Mouse (Mus musculus): Measurements from ENCODE around the gene Pak1.

The Pak1 gene

GRCm38 (mm10) chr7:97788190-97788668, at the start of gene Pak1:
Gene Pak1 (plus strand): TSS chr7:97788541.
- peak; percentile 86 for DNase-seq

GRCm38 (mm10) chr7:97740948-97741347, 47.4 kb upstream of the Pak1 start:
- DNase-seq: no peak

- no peak for DNase-seq
Observed at GRCm38 (mm10) chr7:97741756-97742291, 46.5 kb upstream of the Pak1 start.

GRCm38 (mm10) chr7:97745299-97745698, 43.0 kb upstream of the Pak1 start:
- peak; percentile 84 for DNase-seq

- DNase-seq: no peak
Observed at GRCm38 (mm10) chr7:97747176-97747707, 41.1 kb upstream of the Pak1 start.

- peak; percentile 93 for DNase-seq
Observed at GRCm38 (mm10) chr7:97747787-97748497, 40.4 kb upstream of the Pak1 start.

- DNase-seq: peak; percentile 33
Observed at GRCm38 (mm10) chr7:97748527-97749206, 39.7 kb upstream of the Pak1 start.

- no peak for DNase-seq
Observed at GRCm38 (mm10) chr7:97749207-97750190, 38.8 kb upstream of the Pak1 start.

- no peak for DNase-seq
Observed at GRCm38 (mm10) chr7:97756967-97757881, 31.1 kb upstream of the Pak1 start.

GRCm38 (mm10) chr7:97764591-97764990, 23.8 kb upstream of the Pak1 start:
- no peak for DNase-seq

GRCm38 (mm10) chr7:97765181-97765962, 23.0 kb upstream of the Pak1 start:
- DNase-seq: no peak

- DNase-seq: no peak
Observed at GRCm38 (mm10) chr7:97765963-97766347, 22.4 kb upstream of the Pak1 start.

GRCm38 (mm10) chr7:97766406-97767166, 21.8 kb upstream of the Pak1 start:
- DNase-seq: no peak

GRCm38 (mm10) chr7:97767841-97768240, 20.5 kb upstream of the Pak1 start:
- no peak for DNase-seq

- no peak for DNase-seq
Observed at GRCm38 (mm10) chr7:97769020-97769419, 19.3 kb upstream of the Pak1 start.

GRCm38 (mm10) chr7:97770841-97771620, 17.3 kb upstream of the Pak1 start:
- DNase-seq: peak; percentile 32

- DNase-seq: no peak
Observed at GRCm38 (mm10) chr7:97775380-97775779, 13.0 kb upstream of the Pak1 start.

- no peak for DNase-seq
Observed at GRCm38 (mm10) chr7:97775923-97776322, 12.4 kb upstream of the Pak1 start.

GRCm38 (mm10) chr7:97777191-97777590, 11.2 kb upstream of the Pak1 start:
- DNase-seq: no peak
